ENCODE assay signal across 14 mouse cellular contexts in genomic region chr2:14829451-14829850, GRCm38 (mm10).
"Had no signal": no experiment of that assay in that cellular context is flagged by ENCODE, and none has a peak within 500 bp of the region (broad histone marks: within the 10 kb centered on the region; RNA-seq: fewer than 3 reads in every experiment).

No protein-coding gene starts in this region.

- H3K4me2 ChIP-seq: liver, embryonic 11.5 days; liver, embryonic 15.5 days; midbrain, embryonic 11.5 days; midbrain, embryonic 15.5 days; neural tube, embryonic 12.5 days had no signal

- H3K9ac ChIP-seq: liver, embryonic 15.5 days; midbrain, embryonic 15.5 days; neural tube, embryonic 12.5 days had no signal

- H3K9me3 ChIP-seq: limb, embryonic 10.5 days; liver, embryonic 15.5 days; megakaryocyte, embryonic 14.5 days; midbrain, embryonic 15.5 days; neural tube, embryonic 12.5 days had no signal

- H3K27me3 ChIP-seq: liver, embryonic 15.5 days; megakaryocyte, embryonic 14.5 days; midbrain, embryonic 15.5 days; neural tube, embryonic 12.5 days had no signal

- H3K36me3 ChIP-seq: limb, embryonic 10.5 days; liver, embryonic 15.5 days; midbrain, embryonic 15.5 days; neural tube, embryonic 12.5 days had no signal

- H3K4me3 ChIP-seq: left cerebral cortex, adult 2 months; limb, embryonic 10.5 days; liver, embryonic 15.5 days; megakaryocyte, embryonic 14.5 days; midbrain, embryonic 15.5 days; neural tube, embryonic 12.5 days had no signal

- ATAC-seq: lung, postnatal 0 days; midbrain, embryonic 15.5 days had no signal

- H3K4me1 ChIP-seq: liver, embryonic 15.5 days; megakaryocyte, embryonic 14.5 days; midbrain, embryonic 15.5 days; neural tube, embryonic 12.5 days had no signal

- H3K27ac ChIP-seq: left cerebral cortex, adult 2 months; limb, embryonic 10.5 days; liver, embryonic 15.5 days; macrophage; midbrain, embryonic 15.5 days; neural tube, embryonic 12.5 days; stomach, postnatal 0 days had no signal

- DNase-seq: kidney, postnatal 14 days; lung, adult 2 months; thymus, postnatal 4 days had no signal
